Mouse (Mus musculus): ENCODE measurements around the gene Olfr455. TPM values are rescaled to one million over a fixed set of nuclear protein-coding genes. Genes with fewer than 3 reads are reported as not detected.

The Olfr455 gene
- total RNA-seq, 1 experiment from 2014 or later = not detected

GRCm38 (mm10) chr6:42539711-42540110 lies 7.7 kb downstream of the Olfr455 start:
- no peak for ATAC-seq (replicated peaks in 1 of 2; ENCODE audit: insufficient read depth in 1 of 2, low FRiP score in 2 of 2, low TSS enrichment in 1 of 2, low read depth in 1 of 2, poor library complexity in 2 of 2, severe bottlenecking in 2 of 2)

- ATAC-seq (replicated peaks in 1 of 2; ENCODE audit: insufficient read depth in 1 of 2, low FRiP score in 2 of 2, low TSS enrichment in 1 of 2, low read depth in 1 of 2, poor library complexity in 2 of 2, severe bottlenecking in 2 of 2) = no peak
These were observed 33.9 kb downstream of the Olfr455 start for GRCm38 (mm10) chr6:42513461-42513860.

- ATAC-seq (replicated peaks in 1 of 2; ENCODE audit: insufficient read depth in 1 of 2, low FRiP score in 2 of 2, low TSS enrichment in 1 of 2, low read depth in 1 of 2, poor library complexity in 2 of 2, severe bottlenecking in 2 of 2) = no peak
These were observed 38.1 kb downstream of the Olfr455 start for GRCm38 (mm10) chr6:42509311-42509710.

GRCm38 (mm10) chr6:42503478-42503877 lies 43.9 kb downstream of the Olfr455 start:
- no peak for ATAC-seq (replicated peaks in 1 of 2; ENCODE audit: insufficient read depth in 1 of 2, low FRiP score in 2 of 2, low TSS enrichment in 1 of 2, low read depth in 1 of 2, poor library complexity in 2 of 2, severe bottlenecking in 2 of 2)

GRCm38 (mm10) chr6:42489731-42490130 lies 57.7 kb downstream of the Olfr455 start:
- ATAC-seq (replicated peaks in 1 of 2; ENCODE audit: insufficient read depth in 1 of 2, low FRiP score in 2 of 2, low TSS enrichment in 1 of 2, low read depth in 1 of 2, poor library complexity in 2 of 2, severe bottlenecking in 2 of 2) = no peak

- ATAC-seq (replicated peaks in 1 of 2; ENCODE audit: insufficient read depth in 1 of 2, low FRiP score in 2 of 2, low TSS enrichment in 1 of 2, low read depth in 1 of 2, poor library complexity in 2 of 2, severe bottlenecking in 2 of 2) = no peak
These were observed 60.3 kb downstream of the Olfr455 start, which contains the start of gene Olfr456 for GRCm38 (mm10) chr6:42487114-42487513. TSS of gene Olfr456 (minus strand) at chr6:42487214.

Other genes with a start within 250 kb of the Olfr455 start
- gene Fam131b, start 222.9 kb downstream of the Olfr455 start, total RNA-seq (2017) = not detected in 2 replicates
- 71.2 and 71.8 TPM in 2 replicates for gene Zyx, start 198.0 kb downstream of the Olfr455 start, total RNA-seq (2017)
- 0.56 and 0.84 TPM in 2 replicates for gene Epha1, start 174.3 kb downstream of the Olfr455 start, total RNA-seq (2017)
- gene Tas2r143, start 147.3 kb downstream of the Olfr455 start, total RNA-seq (2017) = not detected in 2 replicates
- not detected in 2 replicates for gene Tas2r135, start 142.2 kb downstream of the Olfr455 start, total RNA-seq (2017)
- not detected in 2 replicates for gene Tas2r126, start 113.1 kb downstream of the Olfr455 start, total RNA-seq (2017)
- not detected in 2 replicates for gene Olfr458, start 82.4 kb downstream of the Olfr455 start, total RNA-seq (2017)
- not detected in 2 replicates for gene Olfr457, start 71.3 kb downstream of the Olfr455 start, total RNA-seq (2017)
- not detected in 2 replicates for gene Olfr456, start 60.4 kb downstream of the Olfr455 start, total RNA-seq (2017)
- not detected in 2 replicates for gene Tcaf3, start 50.1 kb upstream of the Olfr455 start, total RNA-seq (2017)
- gene Tcaf2, start 97.7 kb upstream of the Olfr455 start, total RNA-seq (2017) = 0.20 and 1.3 TPM in 2 replicates
- gene Tcaf1, start 162.5 kb upstream of the Olfr455 start, total RNA-seq (2017) = 3.0 and 12.7 TPM in 2 replicates
- gene Olfr453, start 191.8 kb upstream of the Olfr455 start, total RNA-seq (2017) = not detected in 2 replicates
- gene Olfr38, start 208.8 kb upstream of the Olfr455 start, total RNA-seq (2017) = not detected in 2 replicates
- gene Olfr452, start 237.5 kb upstream of the Olfr455 start, total RNA-seq (2017) = not detected in 2 replicates